Mouse (Mus musculus) thymus, postnatal 36 days (tissue): ENCODE results near the gene Olfr1323.

Experiments
- DNase-seq, 2 experiments: peaks; one replicate each; pipeline ENCODE4 v3.0.0; 2022; ENCODE audit warnings: mixed read lengths in 2 of 2

The Olfr1323 gene

DNA sequence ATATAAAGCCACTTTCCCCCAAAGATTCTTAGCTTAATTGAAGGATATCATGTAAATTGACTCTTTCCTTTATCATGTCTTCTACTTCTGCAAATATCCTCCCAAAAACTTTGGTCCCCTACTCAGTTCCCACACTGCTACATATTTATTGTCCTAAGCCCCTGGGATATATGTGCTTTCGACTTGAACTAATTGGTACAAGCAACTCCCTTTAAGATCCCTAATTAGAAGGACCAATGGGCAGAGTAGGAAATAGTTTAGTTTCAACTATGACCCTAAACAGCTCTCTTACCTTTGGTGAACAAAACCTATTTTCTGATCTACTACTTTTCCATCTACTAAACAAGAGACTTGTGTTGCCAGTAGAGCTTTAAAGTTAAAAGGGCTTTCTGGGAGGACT is at the start of gene Olfr1323:
Olfr1323 (minus strand) TSS at position 101 of the 400 bp plus-strand sequence.
- DNase-seq: no peak

DNA sequence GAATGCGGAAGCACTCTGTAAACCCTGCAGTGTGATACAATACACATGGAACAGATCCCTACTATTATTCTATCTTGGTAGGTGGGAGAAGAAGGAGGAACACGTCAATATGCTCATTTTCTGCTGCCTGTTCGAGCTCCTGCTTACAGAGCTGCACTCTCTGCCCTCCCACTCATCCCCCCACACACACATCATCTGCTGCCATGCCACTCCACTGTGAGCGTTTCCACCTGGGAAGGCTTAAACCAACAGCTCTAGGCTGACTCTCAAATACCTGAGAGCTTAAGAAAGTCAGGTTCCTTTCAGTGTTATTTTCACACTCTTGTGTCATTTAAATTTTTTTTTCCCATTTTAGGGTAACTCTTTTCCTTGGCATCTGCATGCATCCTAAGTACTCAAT is 6.9 kb downstream of the Olfr1323 start:
- no peak for DNase-seq
